Mouse (Mus musculus) regulatory T cell (primary cell): Measurements from ENCODE around the gene Fry.

Source experiments
- in situ Hi-C: fragments of 300-600 bp; cut with MboI, MseI; formaldehyde crosslinking; loops from one replicate; pipeline ENCODE4 v1.15.1; 2025; ENCODE audit warnings: high pct_unique_total_duplicates

Fry gene

DNA sequence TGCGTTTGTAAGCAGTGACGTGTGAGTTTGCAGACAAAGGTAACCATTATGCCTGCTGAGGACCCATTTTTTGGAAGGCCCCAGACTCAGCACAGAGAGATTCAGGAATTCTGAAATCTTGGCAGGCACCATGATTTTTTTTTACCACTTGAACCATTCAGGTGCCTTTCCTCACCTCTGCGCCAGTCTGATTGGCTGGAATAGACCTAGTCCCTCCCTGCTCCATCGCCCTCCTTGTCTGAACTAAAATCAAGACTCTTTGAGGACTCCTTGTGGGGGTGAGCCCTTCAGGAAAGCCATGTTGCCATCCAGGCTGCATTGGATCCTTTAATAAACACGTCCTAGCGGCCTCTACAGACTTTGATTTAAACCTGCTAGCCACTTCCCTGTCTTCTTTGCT is 103.4 kb downstream of the Fry start:
- in situ Hi-C loops, result no loop called here

DNA sequence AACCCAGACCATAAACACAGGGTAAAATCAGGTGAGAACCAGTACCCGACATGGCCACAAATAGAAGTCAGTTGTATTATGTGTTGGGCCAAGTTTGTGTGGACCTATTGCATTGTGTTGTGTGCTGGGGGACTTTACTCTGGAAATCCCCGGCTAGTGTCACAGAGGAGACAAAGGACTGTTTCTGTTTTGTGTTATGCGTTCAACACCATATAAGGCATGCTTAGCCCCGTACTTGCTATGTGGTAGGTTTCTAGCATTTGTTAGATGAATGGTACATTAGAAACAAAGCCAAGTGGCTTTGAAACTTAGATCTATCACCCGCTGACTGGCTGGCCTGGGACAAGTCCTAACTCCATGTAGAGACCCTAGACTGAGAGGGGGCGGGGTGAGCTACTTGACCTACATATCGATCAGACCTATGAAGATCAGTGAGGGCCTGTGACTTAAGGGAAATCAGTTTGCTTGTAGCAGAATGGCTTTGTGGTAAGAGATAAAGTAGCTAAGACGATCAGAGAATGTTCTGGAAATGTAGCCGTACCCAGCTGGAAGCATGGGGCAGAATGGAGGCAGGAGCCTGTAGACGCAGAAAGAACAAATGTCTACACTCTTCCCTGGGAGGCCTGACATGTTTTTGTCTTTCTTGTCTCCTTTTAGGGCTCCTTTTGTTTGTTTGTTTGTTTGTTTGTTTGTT is 105.2 kb downstream of the Fry start:
- in situ Hi-C loops, result no loop called here

DNA sequence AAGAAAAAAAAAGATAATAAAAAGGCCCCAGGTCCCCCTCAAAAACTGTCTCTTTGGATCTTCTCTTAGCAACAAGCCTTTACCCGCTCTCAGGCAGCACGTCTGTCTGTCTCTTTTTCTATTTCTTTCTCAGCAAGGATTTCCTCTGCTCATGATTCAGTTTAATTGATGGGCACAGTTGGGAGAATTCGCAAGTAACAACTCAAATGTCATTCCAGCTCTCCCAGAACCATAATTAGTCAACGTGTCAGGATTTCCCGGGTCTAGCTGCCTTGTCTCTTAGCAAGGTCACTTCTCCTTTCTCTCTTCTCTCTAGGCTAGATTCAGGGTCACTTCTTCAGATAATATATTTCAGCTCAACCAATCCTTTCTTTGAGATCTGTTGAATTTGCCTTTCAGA is 110.6 kb downstream of the Fry start:
- in situ Hi-C loops, result no loop called here

DNA sequence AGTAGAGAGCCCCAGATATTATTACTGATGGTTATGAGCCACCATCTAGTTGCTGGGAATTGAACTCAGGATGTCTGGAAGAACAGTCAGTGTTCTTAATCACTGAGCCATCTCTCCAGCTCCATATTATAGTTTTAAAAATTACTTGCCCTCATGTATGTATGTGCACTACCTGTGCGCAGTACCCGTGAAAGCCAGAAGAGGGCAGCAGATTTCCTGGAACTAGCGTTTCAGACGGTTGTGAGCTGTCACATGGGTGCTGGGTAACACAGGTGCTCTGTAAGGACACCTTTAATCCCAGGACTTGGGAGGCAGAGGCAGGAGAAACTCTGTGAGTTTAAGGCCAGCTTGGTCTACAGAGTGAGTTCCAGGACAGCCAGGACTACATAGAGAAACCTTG is 111.3 kb downstream of the Fry start:
- in situ Hi-C loops, result no loop called here

DNA sequence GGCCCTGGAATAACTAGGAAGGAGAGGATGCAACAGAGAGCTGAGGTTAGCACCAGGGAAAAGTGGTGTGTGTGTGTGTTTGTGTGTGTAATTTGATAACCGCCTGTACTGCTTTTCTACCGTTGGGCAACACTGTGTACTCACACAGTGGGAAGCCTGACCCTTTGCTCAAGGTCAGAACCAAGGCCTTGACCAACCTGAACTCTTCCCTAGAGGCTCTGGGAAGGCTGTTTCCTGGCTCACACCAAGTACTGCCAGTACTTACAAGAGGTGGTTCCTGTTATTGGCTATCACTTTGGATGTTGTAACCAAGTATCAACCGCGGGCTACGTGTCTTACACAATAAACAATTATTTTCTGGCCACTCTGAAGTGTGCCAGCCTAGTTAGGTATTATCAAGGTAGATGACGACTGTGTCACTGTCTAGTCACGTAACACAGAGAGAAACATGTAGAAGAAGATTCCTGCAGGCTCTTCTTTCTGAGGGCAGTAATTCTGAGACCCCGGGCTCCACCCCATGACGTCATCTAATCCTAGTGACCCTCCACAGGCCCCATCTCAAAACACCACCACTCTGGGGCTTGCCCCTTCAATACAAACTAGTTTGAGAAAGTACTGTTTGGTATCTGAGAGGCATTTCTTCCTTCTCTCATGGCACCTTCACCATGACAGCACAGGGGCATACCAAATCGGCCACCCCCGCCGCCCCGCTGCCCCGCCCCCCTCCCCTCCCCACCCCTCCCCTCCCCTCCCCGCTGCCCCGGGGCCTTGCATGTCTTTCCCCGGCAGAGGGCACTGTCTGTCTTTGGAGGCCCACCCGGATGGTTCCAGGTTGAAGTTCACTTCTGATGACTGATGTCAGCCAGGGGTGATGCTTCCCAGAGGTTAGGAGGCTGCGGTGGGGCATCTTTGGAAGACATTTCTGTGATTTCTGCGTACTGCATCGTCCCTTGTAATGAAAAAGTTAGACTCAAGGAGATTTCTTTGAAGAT is 114.0 kb downstream of the Fry start:
- in situ Hi-C loops, result no loop called here

DNA sequence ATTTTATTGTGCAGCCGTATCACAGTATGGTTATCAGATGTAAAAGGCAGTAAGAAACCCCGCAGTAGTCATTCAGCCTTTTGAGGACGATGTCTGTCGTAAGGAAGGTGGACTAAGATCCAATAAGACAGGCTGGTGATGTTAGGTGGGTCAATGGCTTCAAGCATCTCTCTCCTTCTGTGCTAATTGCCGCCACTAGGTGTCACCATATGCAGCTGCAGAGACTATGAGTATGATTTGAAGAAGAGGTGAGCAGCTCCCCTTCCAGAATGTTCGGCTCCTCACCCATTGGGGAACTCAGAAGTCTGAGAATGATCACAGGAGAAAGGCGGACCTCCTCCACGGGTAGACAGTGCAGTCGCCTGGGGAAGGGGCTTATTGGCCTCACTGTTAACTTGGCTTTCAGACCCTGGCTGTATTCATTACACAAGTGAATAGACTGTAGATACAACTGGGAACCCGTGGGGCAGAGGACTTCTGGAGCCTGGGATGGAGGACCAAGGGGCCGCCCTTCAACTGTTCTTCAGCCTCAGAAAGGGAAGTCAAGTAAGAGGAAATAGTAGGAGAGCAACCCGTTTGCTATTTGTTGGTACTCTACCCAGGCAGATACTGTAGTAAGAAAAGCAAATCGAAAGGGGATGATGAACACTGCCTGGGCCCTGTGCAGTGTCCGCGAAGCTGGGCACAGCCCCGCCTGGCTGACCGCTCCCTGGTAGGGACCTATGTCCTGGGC is 114.9 kb downstream of the Fry start:
- in situ Hi-C loops, result no loop called here

DNA sequence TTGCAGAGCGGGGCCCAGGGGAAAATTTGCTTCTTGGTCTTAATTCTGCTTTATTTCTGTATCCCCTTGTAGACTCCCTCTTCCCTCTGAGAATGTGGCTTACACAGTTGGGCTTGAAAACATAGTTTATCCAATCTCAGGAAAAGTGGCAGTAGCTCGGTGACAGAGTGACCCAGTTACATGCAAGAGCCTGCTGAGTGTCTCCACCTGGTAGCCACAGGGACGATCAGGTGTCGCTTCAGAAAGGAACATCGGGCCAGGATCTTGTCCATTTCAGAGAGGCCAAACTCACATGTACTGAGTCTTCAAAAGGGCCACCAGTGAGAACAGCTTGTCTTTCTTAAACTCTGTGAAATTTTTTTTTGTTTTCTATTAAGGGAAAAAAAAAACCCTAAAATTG is 117.5 kb downstream of the Fry start:
- in situ Hi-C loops, result no loop called here

DNA sequence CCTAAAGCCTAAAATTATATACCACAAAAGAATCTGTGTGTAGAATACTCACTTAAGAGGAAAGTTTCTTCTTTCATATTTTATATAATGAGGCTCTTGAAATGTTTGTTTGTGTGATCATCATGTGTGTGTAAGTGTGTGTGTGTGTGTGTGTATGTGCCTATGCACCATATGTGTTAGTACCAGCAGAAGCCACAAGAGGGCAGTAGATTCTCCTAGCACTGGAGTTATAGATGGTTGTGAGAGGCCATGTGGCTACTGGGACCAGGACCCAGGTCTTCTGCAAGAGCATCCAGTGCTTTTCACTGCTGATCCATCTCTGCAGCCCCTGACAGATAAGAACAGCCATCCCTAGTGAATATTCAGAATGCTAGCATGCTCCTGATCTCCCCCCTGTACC is 118.2 kb downstream of the Fry start:
- in situ Hi-C loops, result no loop called here

DNA sequence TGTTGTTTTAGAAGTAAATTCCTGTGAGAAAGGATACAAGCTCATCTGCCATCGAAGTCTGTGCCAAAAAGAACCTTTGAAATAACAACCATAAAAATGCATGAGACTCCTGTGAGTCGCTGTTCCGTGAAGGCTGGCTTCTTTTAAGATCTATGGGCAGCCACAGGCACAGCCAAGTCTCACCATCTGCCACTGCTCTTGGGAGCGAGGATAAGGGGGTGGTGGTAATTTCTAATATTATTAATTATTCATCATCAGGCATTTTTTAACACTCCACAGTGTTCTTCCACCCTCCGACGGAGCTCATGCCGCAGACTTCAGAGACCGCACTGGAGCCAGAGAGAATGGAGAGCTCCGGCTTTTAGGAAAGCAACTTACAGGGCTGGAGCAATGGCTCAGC is 123.2 kb downstream of the Fry start:
- in situ Hi-C loops, result no loop called here

DNA sequence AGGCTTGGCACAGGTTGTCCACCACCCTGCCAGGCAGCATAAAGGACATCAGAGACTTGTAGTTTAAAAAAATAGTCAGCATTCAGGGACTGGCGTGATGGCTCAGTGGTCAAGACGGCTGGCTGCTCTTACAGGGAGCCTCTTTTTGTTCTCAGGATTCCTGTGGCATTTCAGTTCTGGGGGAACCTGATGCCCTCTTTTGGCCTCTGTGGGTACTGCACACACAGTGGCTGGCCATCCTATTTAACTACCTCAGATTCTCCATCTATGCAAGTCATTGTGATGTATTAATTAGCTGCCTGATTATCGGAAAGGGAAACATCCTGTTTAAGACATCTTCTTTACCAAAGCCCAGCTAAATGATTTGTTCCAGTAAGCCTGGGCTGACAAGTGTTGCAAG is 128.3 kb downstream of the Fry start:
- in situ Hi-C loops, result no loop called here

DNA sequence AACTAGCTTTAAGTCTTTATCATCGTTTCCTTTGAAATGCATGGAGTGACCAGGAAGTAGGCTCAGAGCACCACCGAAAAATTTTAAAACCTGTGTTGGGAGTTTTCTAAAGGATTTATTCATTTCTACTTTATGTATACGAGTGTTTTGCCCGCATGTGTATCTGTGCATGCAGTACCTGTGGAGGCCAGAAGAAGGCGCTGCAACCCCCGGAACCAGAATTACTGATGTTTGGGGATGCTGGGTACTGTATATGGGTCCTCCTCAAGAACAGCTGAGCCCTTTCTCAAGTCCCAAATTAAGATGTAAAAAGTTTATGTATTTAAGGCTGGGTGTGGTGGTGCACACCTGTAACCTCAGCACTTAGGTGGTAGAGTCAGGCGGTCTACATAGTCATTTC is 139.3 kb downstream of the Fry start:
- in situ Hi-C loops, result no loop called here

DNA sequence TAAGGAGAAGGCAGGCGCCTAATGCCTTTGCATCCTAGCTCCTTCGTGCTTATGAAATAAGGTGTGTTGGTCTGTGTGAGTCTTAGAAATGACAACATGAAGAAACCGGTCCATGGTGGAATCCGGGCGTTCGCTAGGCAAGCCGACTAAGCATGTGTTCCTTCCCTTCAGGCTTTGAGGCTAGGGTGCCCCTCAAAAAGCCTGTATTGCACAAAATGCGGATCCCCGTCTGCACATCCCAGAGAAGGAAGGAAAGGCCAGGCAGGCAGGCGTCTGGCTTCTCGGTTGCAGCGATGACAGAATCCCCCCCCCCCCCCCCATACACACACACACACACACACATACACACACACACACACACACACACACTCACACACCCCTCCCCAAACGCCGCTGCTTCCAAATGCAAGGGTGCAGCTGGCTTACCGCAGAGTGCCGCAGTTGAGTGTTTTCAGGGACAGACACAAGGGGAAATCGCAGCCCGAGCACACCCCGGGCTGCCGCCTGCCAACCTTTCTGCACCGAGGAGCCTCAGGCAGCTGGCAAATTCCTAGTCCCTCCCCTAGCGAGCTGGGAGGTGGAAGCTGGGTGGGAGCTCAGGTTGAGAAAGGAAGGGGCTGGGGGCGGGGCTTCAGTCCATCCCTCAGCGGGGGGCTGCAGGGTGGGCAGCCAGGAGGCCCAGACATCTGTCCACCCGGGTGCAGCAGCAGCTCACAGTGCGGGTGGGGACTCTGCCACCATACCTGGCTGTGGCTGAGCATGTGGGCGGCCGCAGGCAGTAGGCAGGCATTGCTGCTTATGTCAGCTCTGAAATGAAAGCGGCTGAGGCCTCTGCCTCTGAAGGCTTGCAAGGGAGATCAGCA is 141.0 kb downstream of the Fry start:
- in situ Hi-C loops, result no loop called here

DNA sequence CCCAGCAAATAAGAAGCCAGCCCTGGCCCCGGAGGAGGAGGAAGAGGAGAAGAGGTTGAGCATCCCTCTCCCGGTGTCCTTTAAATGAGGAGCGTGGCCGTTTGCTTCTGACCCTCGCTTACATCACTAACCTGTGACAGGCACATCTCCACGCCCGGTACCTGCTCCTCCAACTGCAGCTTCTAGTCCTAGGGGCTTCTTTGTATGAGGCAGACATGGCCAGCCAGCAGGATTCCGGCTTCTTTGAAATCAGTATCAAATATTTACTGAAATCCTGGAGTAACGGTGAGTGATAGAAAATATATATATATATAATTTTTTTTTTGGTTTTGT is 141.6 kb downstream of the Fry start:
- in situ Hi-C loops, result no loop called here

DNA sequence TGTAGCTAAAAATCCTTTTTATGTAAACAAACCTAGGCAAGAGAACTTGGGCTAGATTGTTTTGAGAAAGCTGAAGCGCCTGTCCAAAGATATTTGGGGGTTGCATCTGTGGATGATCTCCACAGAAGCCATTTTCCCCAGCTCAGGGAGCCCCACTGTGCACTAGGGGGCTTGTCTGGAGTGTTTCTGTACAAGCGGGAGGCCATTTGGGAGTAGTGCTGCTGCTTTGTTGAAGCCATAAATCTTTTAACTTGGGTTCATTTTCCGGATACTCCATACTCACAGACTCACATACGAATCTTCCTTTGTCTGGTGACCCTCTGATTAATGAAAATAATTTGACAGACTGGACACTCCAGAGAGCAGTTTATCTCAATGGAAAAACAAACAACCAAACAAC is 142.9 kb downstream of the Fry start:
- in situ Hi-C loops, result no loop called here

DNA sequence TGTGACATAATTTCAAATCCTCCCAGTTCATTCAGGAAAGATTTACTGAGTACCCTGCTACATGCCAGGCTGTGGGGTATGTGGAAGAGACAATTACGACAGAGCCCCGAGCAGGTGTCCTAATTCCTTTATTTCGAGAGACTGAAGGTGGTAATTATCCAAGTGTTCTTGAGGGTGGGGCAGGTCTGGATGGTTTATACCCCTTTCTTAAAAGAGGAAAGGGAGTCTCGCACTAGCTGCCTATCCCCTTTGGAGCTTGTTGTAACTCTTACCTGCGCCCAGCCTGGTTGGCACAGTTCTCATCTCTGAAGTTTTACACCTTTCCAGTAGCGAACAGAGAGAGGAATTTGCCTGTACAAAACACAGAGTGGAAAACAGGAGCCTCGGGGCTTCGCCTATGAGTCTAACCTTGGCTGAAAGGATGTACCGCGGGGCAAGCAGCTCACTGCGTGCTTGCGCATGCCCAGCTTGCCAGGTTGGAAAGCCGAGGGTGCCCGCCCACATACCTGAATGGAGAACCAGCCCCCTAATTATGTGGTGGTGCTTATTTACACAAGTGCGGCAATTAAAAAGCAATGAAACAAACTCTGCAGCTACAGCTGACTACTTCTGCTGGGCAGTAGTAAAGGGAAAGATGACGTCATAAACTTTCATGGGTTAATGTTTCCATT is 143.7 kb downstream of the Fry start:
- in situ Hi-C loops, result no loop called here

DNA sequence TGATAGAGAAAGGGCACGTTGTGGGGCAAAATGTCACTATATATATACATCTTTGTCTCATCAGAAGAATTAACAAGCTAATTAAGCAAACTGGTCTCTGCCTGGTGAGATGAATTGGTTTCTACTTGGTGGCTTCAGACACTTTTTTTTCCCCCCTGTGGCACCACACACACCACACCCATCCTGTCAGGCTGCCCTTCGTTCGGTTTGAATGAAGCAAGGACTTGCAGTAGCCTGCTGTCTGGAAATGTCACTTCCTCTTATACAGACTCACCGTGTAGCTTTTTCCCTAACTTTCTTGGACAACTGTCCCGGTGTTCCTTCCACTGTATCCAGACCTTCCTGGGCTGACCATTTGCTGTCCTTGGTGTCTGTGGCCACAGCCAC is 144.3 kb downstream of the Fry start:
- in situ Hi-C loops, result no loop called here

DNA sequence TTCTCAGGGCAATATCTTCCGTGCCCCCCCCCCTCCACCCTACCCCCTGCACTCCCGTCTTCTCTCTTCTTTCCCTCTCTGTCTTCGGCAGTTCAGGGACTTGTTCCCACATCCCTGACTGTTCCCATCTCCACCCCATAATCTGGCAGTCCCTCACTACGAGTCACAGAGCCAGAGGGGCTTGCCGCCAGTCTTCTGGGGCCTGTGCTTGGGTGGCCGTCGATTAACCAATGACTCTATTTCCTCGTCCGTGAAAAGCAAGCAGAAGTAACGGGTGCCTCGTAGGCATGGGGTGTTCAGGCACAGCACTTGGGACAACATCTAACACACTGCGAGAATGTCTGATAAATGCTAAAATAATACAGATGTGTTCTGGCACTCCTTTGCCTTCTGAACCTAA is 144.7 kb downstream of the Fry start:
- in situ Hi-C loops, result no loop called here

DNA sequence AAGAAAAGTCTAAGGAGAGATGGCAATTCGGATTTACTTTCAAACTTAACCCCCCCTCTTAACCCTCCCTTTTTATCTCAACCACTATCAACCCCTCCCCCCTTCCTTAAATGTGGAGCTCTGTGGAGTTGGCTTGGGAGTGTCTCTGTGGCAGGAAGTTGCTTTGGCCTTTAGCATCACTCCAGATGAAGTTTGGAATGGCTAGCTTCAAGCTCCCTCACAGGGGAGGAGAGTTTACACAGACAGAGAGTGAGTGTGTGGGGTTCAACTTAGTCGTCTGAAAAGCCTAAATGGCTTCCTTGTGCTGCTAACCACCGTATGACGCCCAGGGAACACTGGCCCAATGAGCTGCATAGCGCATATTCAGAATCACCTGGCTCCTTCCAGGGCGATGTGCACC is 145.2 kb downstream of the Fry start:
- in situ Hi-C loops, result no loop called here

DNA sequence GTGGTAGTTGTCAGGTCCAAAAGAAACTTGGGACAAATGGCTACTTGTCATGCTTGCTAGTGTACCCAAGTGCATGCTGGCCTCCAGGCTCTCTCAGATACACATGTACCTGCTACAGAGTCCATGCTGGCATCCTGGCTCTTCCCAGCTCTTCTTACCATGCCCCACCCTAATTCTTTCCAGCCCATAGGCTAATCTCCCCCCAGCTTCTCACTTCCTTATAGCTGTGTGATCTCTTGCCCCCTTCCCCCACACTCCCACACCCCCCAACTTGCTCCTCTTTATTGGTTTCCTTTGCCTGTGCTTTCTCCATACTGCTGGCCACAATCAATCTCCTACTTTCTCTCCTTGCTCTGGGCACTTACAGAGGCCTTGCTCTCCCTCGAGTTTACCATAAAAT is 146.6 kb downstream of the Fry start:
- in situ Hi-C loops, result no loop called here

DNA sequence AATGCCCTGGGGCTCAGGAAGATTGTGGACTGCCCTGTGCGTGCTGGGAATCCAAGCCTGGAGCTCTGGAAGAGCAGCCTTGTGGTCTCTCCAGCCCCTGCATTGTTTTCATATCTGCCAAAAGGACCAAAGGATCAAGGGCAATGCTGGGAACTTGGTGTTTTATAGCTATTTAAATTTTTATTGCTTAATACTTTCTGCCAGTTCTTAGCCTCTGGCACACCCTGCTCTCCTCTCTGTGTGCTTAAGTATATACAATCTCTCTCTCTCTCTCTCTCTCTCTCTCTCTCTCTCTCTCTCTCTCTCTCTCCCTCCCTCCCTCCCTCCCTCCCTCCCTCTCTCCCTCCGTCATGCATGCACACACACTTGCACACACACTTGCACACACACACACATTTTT is 147.5 kb downstream of the Fry start:
- in situ Hi-C loops, result no loop called here

DNA sequence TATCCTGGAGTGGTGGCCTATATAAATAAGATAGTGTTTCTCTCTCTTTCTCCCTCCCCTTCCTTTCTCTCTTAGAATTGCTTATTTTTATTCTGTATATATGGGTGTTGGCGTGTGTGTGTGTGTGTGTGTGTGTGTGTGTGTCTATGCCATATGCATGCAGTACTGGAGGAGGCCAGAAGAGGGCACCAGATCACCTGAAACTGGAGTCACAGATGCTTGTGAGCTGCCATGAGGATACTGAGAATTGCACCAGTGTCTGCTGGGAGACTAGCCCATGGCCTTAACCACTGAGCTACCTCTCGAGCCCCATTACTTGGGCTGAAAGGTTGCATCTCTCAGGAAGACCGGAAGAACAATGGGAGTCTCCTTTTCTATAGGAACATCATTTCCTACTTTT is 149.8 kb downstream of the Fry start:
- in situ Hi-C loops, result no loop called here
